Mouse (Mus musculus) bone marrow, adult 2 months (tissue): ENCODE data around the gene Ensa. TPM values are rescaled to one million over a fixed set of nuclear protein-coding genes. Genes with fewer than 3 reads are reported as not detected.

ENCODE experiments used
- H3K27ac ChIP-seq: fragments of 200-500 bp; 2 replicates; pipeline ENCODE4 v1.5.1; 2012; ENCODE audit warnings: low read depth, mild to moderate bottlenecking, control low read depth, inconsistent platforms, low read length; ENCODE audit not compliant: control insufficient read depth, poor library complexity, insufficient read depth
- H3K4me1 ChIP-seq: fragments of 200-500 bp; 2 replicates; pipeline ENCODE4 v1.6.1; 2011; ENCODE audit warnings: low read length; ENCODE audit not compliant: control insufficient read depth, insufficient read depth
- H3K4me3 ChIP-seq: fragments of 200-500 bp; replicated peaks from 2 replicates; pipeline ENCODE3; 2011; ENCODE audit warnings: mild to moderate bottlenecking, low read depth, low read length, control low read depth; ENCODE audit not compliant: control insufficient read depth
- CTCF ChIP-seq: fragments of 200-500 bp; IDR thresholded peaks from 2 replicates; pipeline ENCODE4 v1.5.1; 2011; ENCODE audit warnings: low read length, control low read depth; ENCODE audit not compliant: control insufficient read depth, insufficient read depth
- POLR2A ChIP-seq: fragments of 200-500 bp; IDR thresholded peaks from 2 replicates; pipeline ENCODE4 v1.6.1; 2011; ENCODE audit warnings: low read depth, mild to moderate bottlenecking, control low read depth, low read length, borderline replicate concordance; ENCODE audit not compliant: control insufficient read depth
- WGBS: fragments of 180-500 bp; shearing (Covaris S2); methylation state at CpG from one replicate; pipeline ENCODE4 v1.1.7; 2018; 5-methylcytosine and 5-hydroxymethylcytosine counted together
- polyA plus RNA-seq: library from polyadenylated mRNA; stranded (reverse); fragments of >200 nt; gene quantifications from 2 replicates; pipeline ENCODE4 v1.2.4, GENCODE M21; 2011; ENCODE audit warnings: low replicate concordance; ENCODE audit not compliant: missing spikeins, insufficient read depth, insufficient read length

Gene Ensa
- polyA plus RNA-seq, 1 experiment, result 36.2 TPM

- Histone ChIP-seq H3K27ac (peak overlapping the region; percentile 88), H3K4me3 (no peak overlapping the region), H3K4me1 (peaks cover 14% of the 10 kb centered on the region)
- TF ChIP-seq POLR2A (no peak), CTCF (no peak)
- WGBS, result 11% methylated on average over 6 of the region's 6 CpGs
Measured at GRCm38 (mm10) chr3:95674812-95675211, 50.0 kb downstream of the Ensa start.

- 25% methylated on average over 8 of the region's 8 CpGs for WGBS
- Histone ChIP-seq H3K4me1 (peaks cover 14% of the 10 kb centered on the region), H3K27ac (peak overlapping the region; percentile 88), H3K4me3 (no peak overlapping the region)
- no peak for TF ChIP-seq POLR2A
- TF ChIP-seq CTCF, result peak; percentile 68
Measured at GRCm38 (mm10) chr3:95675301-95676092, 50.7 kb downstream of the Ensa start.

GRCm38 (mm10) chr3:95676745-95677419, 52.1 kb downstream of the Ensa start:
- Histone ChIP-seq H3K4me1 (peaks cover 11% of the 10 kb centered on the region), H3K27ac (no peak overlapping the region)
- WGBS, result 44% methylated on average over 15 of the region's 15 CpGs

GRCm38 (mm10) chr3:95677420-95678090, 52.8 kb downstream of the Ensa start:
- Histone ChIP-seq H3K27ac (no peak overlapping the region), H3K4me1 (peaks cover 7% of the 10 kb centered on the region), H3K4me3 (no peak overlapping the region)
- 80% methylated on average over 19 of the region's 19 CpGs for WGBS
- no peak for TF ChIP-seq CTCF
- TF ChIP-seq POLR2A, result no peak

More at GRCm38 (mm10) chr3:95676745-95677419, 52.1 kb downstream of the Ensa start:
- no peak overlapping the region for H3K4me3 ChIP-seq
- TF ChIP-seq POLR2A (no peak), CTCF (peak; percentile 95)

- TF ChIP-seq POLR2A (no peak), CTCF (no peak)
- Histone ChIP-seq H3K27ac (no peak overlapping the region), H3K4me1 (peaks cover 6% of the 10 kb centered on the region; the same call in 1 of the 2 replicates), H3K4me3 (no peak overlapping the region)
- WGBS, result 73% methylated on average over 8 of the region's 8 CpGs
Measured at GRCm38 (mm10) chr3:95679551-95679950, 54.8 kb downstream of the Ensa start.

GRCm38 (mm10) chr3:95680673-95681072, 55.9 kb downstream of the Ensa start:
- Histone ChIP-seq H3K27ac (no peak overlapping the region), H3K4me1 (peaks cover 1% of the 10 kb centered on the region; the same call in 1 of the 2 replicates), H3K4me3 (no peak overlapping the region)
- TF ChIP-seq POLR2A (no peak), CTCF (no peak)
- WGBS, result 89% methylated on average over 6 of the region's 6 CpGs

GRCm38 (mm10) chr3:95681365-95681764, 56.6 kb downstream of the Ensa start:
- Histone ChIP-seq H3K4me3 (no peak overlapping the region), H3K27ac (no peak overlapping the region), H3K4me1 (no peaks in the 10 kb centered on the region; the same call in 1 of the 2 replicates)
- WGBS, result 36% methylated on average over 11 of the region's 11 CpGs
- TF ChIP-seq POLR2A (no peak), CTCF (no peak)

Other genes starting within 250 kb of the Ensa start
- gene 4930558C23Rik, start 222.2 kb upstream of the Ensa start, polyA plus RNA-seq, result not detected in 2 replicates
- gene Arnt, start 190.6 kb upstream of the Ensa start, polyA plus RNA-seq, result 15.5 and 18.3 TPM in 2 replicates
- gene Ctsk, start 125.7 kb upstream of the Ensa start, polyA plus RNA-seq, result 3.2 and 4.0 TPM in 2 replicates
- 19.5 and 42.3 TPM in 2 replicates for gene Ctss, start 98.2 kb upstream of the Ensa start, polyA plus RNA-seq
- gene Hormad1, start 65.3 kb upstream of the Ensa start, polyA plus RNA-seq, result not detected in 2 replicates
- 11.8 and 20.7 TPM in 2 replicates for gene Golph3l, start 36.1 kb upstream of the Ensa start, polyA plus RNA-seq
- gene Mcl1, start 33.8 kb downstream of the Ensa start, polyA plus RNA-seq, result 88.8 and 134 TPM in 2 replicates
- gene Adamtsl4, start 62.9 kb downstream of the Ensa start, polyA plus RNA-seq, result 1.9 and 2.7 TPM in 2 replicates
- gene Ecm1, start 114.6 kb downstream of the Ensa start, polyA plus RNA-seq, result 26.4 and 38.2 TPM in 2 replicates
- gene Tars2, start 135.2 kb downstream of the Ensa start, polyA plus RNA-seq, result 28.7 and 65.2 TPM in 2 replicates
- gene Rprd2, start 193.9 kb downstream of the Ensa start, polyA plus RNA-seq, result 5.7 and 16.4 TPM in 2 replicates
- 49.5 and 55.4 TPM in 2 replicates for gene Prpf3, start 230.9 kb downstream of the Ensa start, polyA plus RNA-seq
- 80.5 and 81.0 TPM in 2 replicates for gene Mrps21, start 246.5 kb downstream of the Ensa start, polyA plus RNA-seq